ENCODE assay signal across 9 mouse cellular contexts in genomic region chr11:59290702-59291303, GRCm38 (mm10). TPM values are rescaled to one million over a fixed set of nuclear protein-coding genes. Genes with fewer than 3 reads are reported as not detected.
DNase-seq lines count a peak whose midpoint lies in the region; ATAC-seq lines count a peak whose summit lies in the region.
"Had no signal": no experiment of that assay in that cellular context is flagged by ENCODE, and none has a peak within 500 bp of the region (broad histone marks: within the 10 kb centered on the region; RNA-seq: fewer than 3 reads in every experiment).

Wnt3a (minus strand) TSS chr11:59290752.

- no peak within 1 kb of the TSS for H3K9ac ChIP-seq in lung, embryonic 15.5 days
- H3K9ac ChIP-seq in forebrain, embryonic 11.5 days (ENCODE audit: low read length) = peak within 1 kb of the TSS; percentile 35
- H3K9ac ChIP-seq in intestine, embryonic 16.5 days (ENCODE audit: low read depth, low read length) = no peak within 1 kb of the TSS
- H3K9ac ChIP-seq in stomach, embryonic 14.5 days (replicated peaks; ENCODE audit: low read depth, low read length) = no peak within 1 kb of the TSS

- no peaks in the 10 kb centered on the region for H3K9me3 ChIP-seq in lung, embryonic 15.5 days
- H3K9me3 ChIP-seq in forebrain, embryonic 11.5 days (ENCODE audit: control insufficient read depth, low read length) = no peaks in the 10 kb centered on the region
- H3K9me3 ChIP-seq in intestine, embryonic 16.5 days (ENCODE audit: control insufficient read depth, low read length) = no peaks in the 10 kb centered on the region
- no peaks in the 10 kb centered on the region for H3K9me3 ChIP-seq in stomach, embryonic 14.5 days (ENCODE audit: control insufficient read depth, low read depth, low read length)

- H3K27ac ChIP-seq in lung, embryonic 15.5 days = no peak within 1 kb of the TSS
- H3K27ac ChIP-seq in forebrain, embryonic 11.5 days (ENCODE audit: low read depth, low read length) = 0 out of 2 replicates have a peak within 1 kb of the TSS, but pooled peaks have one; percentile 18
- H3K27ac ChIP-seq in intestine, embryonic 16.5 days (ENCODE audit: low read length) = no peak within 1 kb of the TSS
- H3K27ac ChIP-seq in stomach, embryonic 14.5 days (ENCODE audit: low read length) = no peak within 1 kb of the TSS

- DNase-seq in lung, adult 18-20 months = no peak
- no peak for DNase-seq in forebrain, embryonic 11.5 days (ENCODE audit: low spot score)
- DNase-seq in cerebellum, adult 9-10 months = no peak
- no peak for DNase-seq in gastrocnemius, adult 8-10 months (ENCODE audit: low spot score in 2 of 2)
- DNase-seq: cerebellum, adult 18-20 months had no signal

- WGBS in lung, embryonic 15.5 days = 2% methylated on average over 17 of the region's 60 CpGs
- WGBS in forebrain, embryonic 11.5 days = under 1% methylated on average over 44 of the region's 60 CpGs
- WGBS in intestine, embryonic 16.5 days = under 1% methylated on average over 27 of the region's 60 CpGs
- 1% methylated on average over 39 of the region's 60 CpGs for WGBS in stomach, embryonic 14.5 days

- ATAC-seq in lung, embryonic 15.5 days (ENCODE audit: borderline replicate concordance, extremely low read depth, low FRiP score, low TSS enrichment) = no peak
- ATAC-seq in forebrain, embryonic 11.5 days (replicated peaks; ENCODE audit: low FRiP score) = no peak
- ATAC-seq in intestine, embryonic 16.5 days = no peak
- ATAC-seq in stomach, embryonic 14.5 days (ENCODE audit: insufficient number of reproducible peaks, insufficient read depth, low FRiP score, low read depth) = no peak

- peaks cover 16% of the 10 kb centered on the region for H3K4me1 ChIP-seq in lung, embryonic 15.5 days
- peaks cover 4% of the 10 kb centered on the region; the same call in 1 of the 2 replicates for H3K4me1 ChIP-seq in forebrain, embryonic 11.5 days (replicated peaks; ENCODE audit: control insufficient read depth, insufficient read depth, low read length)
- H3K4me1 ChIP-seq in intestine, embryonic 16.5 days (ENCODE audit: control insufficient read depth, insufficient read depth, low read length) = peaks cover 4% of the 10 kb centered on the region
- peaks cover 4% of the 10 kb centered on the region; the same call in 1 of the 2 replicates for H3K4me1 ChIP-seq in stomach, embryonic 14.5 days (ENCODE audit: control insufficient read depth, insufficient read depth, low read length)

- peak within 1 kb of the TSS; percentile 33 for H3K4me3 ChIP-seq in lung, embryonic 15.5 days
- H3K4me3 ChIP-seq in forebrain, embryonic 11.5 days (ENCODE audit: low read depth, low read length) = peak within 1 kb of the TSS; percentile 27
- peak within 1 kb of the TSS; percentile 35 for H3K4me3 ChIP-seq in intestine, embryonic 16.5 days (ENCODE audit: low read length)
- peak within 1 kb of the TSS; percentile 28 for H3K4me3 ChIP-seq in stomach, embryonic 14.5 days (ENCODE audit: low read depth, low read length)

- peaks cover 97% of the 10 kb centered on the region for H3K27me3 ChIP-seq in lung, embryonic 15.5 days
- peaks cover 68% of the 10 kb centered on the region for H3K27me3 ChIP-seq in forebrain, embryonic 11.5 days (ENCODE audit: control insufficient read depth, insufficient read depth, low read length)
- H3K27me3 ChIP-seq in intestine, embryonic 16.5 days (replicated peaks; ENCODE audit: control insufficient read depth, insufficient read depth, low read length) = peaks cover 78% of the 10 kb centered on the region
- peaks cover 70% of the 10 kb centered on the region for H3K27me3 ChIP-seq in stomach, embryonic 14.5 days (ENCODE audit: control insufficient read depth, insufficient read depth, low read length)

- peak within 1 kb of the TSS; percentile 65 for H3K4me2 ChIP-seq in lung, embryonic 15.5 days
- peak within 1 kb of the TSS; percentile 42 for H3K4me2 ChIP-seq in forebrain, embryonic 11.5 days (ENCODE audit: low read depth, low read length, severe bottlenecking)
- peak within 1 kb of the TSS; percentile 51 for H3K4me2 ChIP-seq in intestine, embryonic 16.5 days (ENCODE audit: low read depth, low read length)
- peak within 1 kb of the TSS; percentile 54 for H3K4me2 ChIP-seq in stomach, embryonic 14.5 days (replicated peaks; ENCODE audit: low read depth, low read length)

- no peaks in the 10 kb centered on the region for H3K36me3 ChIP-seq in lung, embryonic 15.5 days
- no peaks in the 10 kb centered on the region for H3K36me3 ChIP-seq in forebrain, embryonic 11.5 days (ENCODE audit: control insufficient read depth, insufficient read depth, low read length)
- no peaks in the 10 kb centered on the region for H3K36me3 ChIP-seq in intestine, embryonic 16.5 days (ENCODE audit: control insufficient read depth, insufficient read depth, low read length)
- no peaks in the 10 kb centered on the region for H3K36me3 ChIP-seq in stomach, embryonic 14.5 days (ENCODE audit: control insufficient read depth, insufficient read depth, low read length)

RNA-seq across cellular contexts. Expression of gene Wnt3a, which starts in this region (rescaled TPM):
- polyA plus RNA-seq in lung, embryonic 15.5 days (2015; fragmentation: Nextera tagmentation; extraction: Ambion mirVana) = 0.08 and 0.14 TPM in 2 replicates
- polyA plus RNA-seq in forebrain, embryonic 11.5 days (2014; fragmentation: Nextera tagmentation; extraction: Ambion mirVana) = 4.9 and 5.9 TPM in 2 replicates
- not detected in 2 replicates for polyA plus RNA-seq in intestine, embryonic 16.5 days (2015; fragmentation: Nextera tagmentation; extraction: Ambion mirVana)
- polyA plus RNA-seq in stomach, embryonic 14.5 days (2014; fragmentation: Nextera tagmentation; extraction: Ambion mirVana) = not detected in 2 replicates
- total RNA-seq in gastrocnemius, adult 8-10 months (2022) = not detected
- total RNA-seq: left cerebral cortex, postnatal 14 days had no signal
